Mouse (Mus musculus): ENCODE measurements around the gene Eef2kmt.

DNA sequence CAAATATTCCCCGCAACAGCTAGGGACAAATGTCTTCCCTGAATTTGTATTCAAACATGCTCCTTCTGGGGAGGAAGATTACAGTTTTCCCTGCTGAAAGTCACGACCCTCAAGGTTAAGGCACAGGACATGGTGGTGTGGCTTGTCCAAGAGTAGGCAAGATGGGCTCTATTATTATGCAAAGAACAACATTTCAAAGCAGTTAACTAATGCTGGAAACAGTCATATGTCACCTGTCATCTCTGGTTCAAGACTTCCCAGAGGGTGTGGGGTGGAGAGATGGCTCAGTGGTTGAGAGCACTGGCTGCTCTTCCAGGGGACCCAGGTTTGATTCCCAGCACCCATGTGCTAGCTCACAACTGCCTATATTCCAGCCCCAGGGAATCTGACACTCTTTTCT is 3.5 kb downstream of the Eef2kmt start:
- no peak for TF ChIP-seq CTCF (IDR thresholded peaks at IDR 0.05; ENCODE audit: low read depth)
- TF ChIP-seq EP300 (IDR thresholded peaks at IDR 0.05; ENCODE audit: low read depth) = no peak
